Mouse (Mus musculus) liver, adult 2 months (tissue): ENCODE measurements around the gene Zfp324.

Source experiments
- CTCF ChIP-seq: fragments of 200-500 bp; IDR thresholded peaks from 2 replicates; pipeline ENCODE4 v1.5.1; 2011; ENCODE audit warnings: low read depth, low read length, control low read depth
- POLR2A ChIP-seq: fragments of 200-500 bp; IDR thresholded peaks from 2 replicates; pipeline ENCODE4 v1.6.1; 2011; ENCODE audit warnings: low read length, control low read depth; ENCODE audit not compliant: insufficient read depth; ENCODE audit errors: extremely low read depth

DNA sequence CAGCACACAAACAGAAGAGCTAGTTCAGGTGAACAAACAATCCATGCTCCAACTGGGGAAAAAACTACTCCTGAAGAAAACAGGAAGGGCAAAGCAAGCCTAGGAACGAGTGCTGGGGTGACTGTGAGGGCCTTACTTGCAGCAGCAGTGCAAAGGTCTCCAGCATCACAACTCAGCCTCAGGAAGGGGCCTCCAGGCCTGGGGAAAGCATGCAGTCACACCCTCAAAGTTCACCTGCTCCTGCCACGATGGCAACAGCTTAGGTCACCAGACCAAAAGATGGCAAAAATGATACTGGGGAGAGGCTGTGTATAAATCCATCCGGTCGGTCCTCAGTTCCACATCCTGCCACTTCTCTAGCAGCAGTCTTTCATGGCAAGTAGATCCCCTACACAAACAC, 6.7 kb upstream of the Zfp324 start:
- TF ChIP-seq CTCF (no peak), POLR2A (no peak)
